Mouse (Mus musculus) small intestine, adult 2 months (tissue): ENCODE data around the gene Zfp12.

ENCODE experiments used
- CTCF ChIP-seq: fragments of 200-500 bp; IDR thresholded peaks from 2 replicates; pipeline ENCODE4 v1.5.1; 2012; ENCODE audit warnings: low read depth, mild to moderate bottlenecking, control low read depth, inconsistent platforms, low read length, moderate library complexity, mixed read lengths; ENCODE audit not compliant: insufficient replicate concordance, insufficient read length; ENCODE audit errors: extremely low read depth
- POLR2A ChIP-seq: fragments of 200-500 bp; IDR thresholded peaks from 2 replicates; pipeline ENCODE4 v1.6.1; 2012; ENCODE audit warnings: low read depth, mild to moderate bottlenecking, control low read depth, inconsistent platforms, low read length, moderate library complexity

GRCm38 (mm10) chr5:143272108-143272507 lies 37.1 kb downstream of the Zfp12 start:
- TF ChIP-seq CTCF (no peak), POLR2A (no peak)
